8 mouse cellular contexts compared by ENCODE assay signal in the genomic region with DNA sequence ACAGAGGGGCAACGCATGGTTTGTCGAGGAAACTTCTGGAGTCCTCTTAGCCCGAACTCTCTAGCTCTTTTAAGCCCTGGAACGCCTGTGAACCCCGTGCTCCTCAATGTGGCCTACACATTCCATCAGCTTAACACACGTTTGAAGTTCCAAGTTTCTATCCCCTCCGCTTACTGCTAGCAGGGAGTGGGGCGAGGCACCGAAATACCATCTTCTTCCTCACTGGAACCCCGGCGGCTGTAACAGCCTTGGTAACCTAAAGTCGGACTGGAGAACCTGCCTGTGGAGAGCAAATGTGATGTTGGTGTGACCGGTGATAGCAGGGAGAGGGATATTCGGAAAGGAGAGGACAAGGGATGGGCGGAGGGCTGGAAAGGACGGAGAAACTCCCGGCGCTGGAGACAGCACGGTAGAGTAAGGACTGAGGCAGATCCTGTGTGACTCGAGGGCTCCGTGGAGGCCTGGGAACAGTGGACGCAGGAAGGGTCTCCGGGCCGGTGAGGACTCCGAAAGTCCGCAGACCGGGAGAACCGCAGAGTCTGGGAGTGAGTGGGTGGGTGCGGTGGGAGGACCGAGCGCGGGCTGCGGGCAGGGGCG. TPM values are rescaled to one million over a fixed set of nuclear protein-coding genes. Genes with fewer than 3 reads are reported as not detected.
A peak's percentile ranks its signal among the peaks of the same experiment; 100 is the strongest.
DNase-seq lines count a peak whose midpoint lies in the region; ATAC-seq lines count a peak whose summit lies in the region.

No protein-coding gene starts in this region.

- peak overlapping the region; percentile 44 for H3K4me3 ChIP-seq in hindbrain, embryonic 12.5 days
- peak overlapping the region; percentile 42 for H3K4me3 ChIP-seq in midbrain, embryonic 15.5 days

- H3K9me3 ChIP-seq in hindbrain, embryonic 12.5 days (replicated peaks) = no peaks in the 10 kb centered on the region
- no peaks in the 10 kb centered on the region for H3K9me3 ChIP-seq in midbrain, embryonic 15.5 days

- peaks cover 38% of the 10 kb centered on the region for H3K4me1 ChIP-seq in hindbrain, embryonic 12.5 days
- H3K4me1 ChIP-seq in midbrain, embryonic 15.5 days = peaks cover 44% of the 10 kb centered on the region

- under 1% methylated on average over 34 of the region's 34 CpGs for WGBS in hindbrain, embryonic 12.5 days
- WGBS in midbrain, embryonic 15.5 days = 1% methylated on average over 34 of the region's 34 CpGs

- peak overlapping the region; percentile 50 for H3K27ac ChIP-seq in hindbrain, embryonic 12.5 days
- H3K27ac ChIP-seq in midbrain, embryonic 15.5 days = 0 out of 2 replicates have a peak overlapping the region, but pooled peaks have one; percentile 6

- peaks cover 83% of the 10 kb centered on the region for H3K27me3 ChIP-seq in hindbrain, embryonic 12.5 days
- H3K27me3 ChIP-seq in midbrain, embryonic 15.5 days (replicated peaks) = peaks cover 85% of the 10 kb centered on the region

- no peaks in the 10 kb centered on the region for H3K36me3 ChIP-seq in hindbrain, embryonic 12.5 days
- H3K36me3 ChIP-seq in midbrain, embryonic 15.5 days (replicated peaks) = no peaks in the 10 kb centered on the region

- H3K9ac ChIP-seq in hindbrain, embryonic 12.5 days = peak overlapping the region; percentile 73
- no peak overlapping the region; the same call in 1 of the 2 replicates for H3K9ac ChIP-seq in midbrain, embryonic 15.5 days

- ATAC-seq in hindbrain, embryonic 12.5 days (ENCODE audit: low FRiP score) = peak; percentile 53
- peak; percentile 35 for ATAC-seq in midbrain, embryonic 15.5 days (replicated peaks)
- ATAC-seq in erythroblast, adult 5-6 weeks (replicated peaks; ENCODE audit: low FRiP score, poor library complexity, severe bottlenecking) = no peak

- peak overlapping the region; percentile 80 for H3K4me2 ChIP-seq in hindbrain, embryonic 12.5 days (replicated peaks)
- peak overlapping the region; percentile 73 for H3K4me2 ChIP-seq in midbrain, embryonic 15.5 days

- peak; percentile 9 for DNase-seq in kidney, adult 9 months
- no peak for DNase-seq in kidney, postnatal 4 days
- peak; percentile 43 for DNase-seq in ZHBTc4 (ENCODE audit: low read depth, low spot score)
- DNase-seq in spleen, adult 18-20 months = no peak
- DNase-seq in thymus, postnatal 10 days (ENCODE audit: low spot score in 2 of 2) = no peak

RNA-seq across cellular contexts. Expression of a gene that starts 0.5 kb away (rescaled TPM):
- 11.0 and 11.5 TPM in 2 replicates for polyA plus RNA-seq in hindbrain, embryonic 12.5 days (2016; fragmentation: Nextera tagmentation; extraction: Ambion mirVana)
- 1.6 and 1.7 TPM in 2 replicates for polyA plus RNA-seq in midbrain, embryonic 15.5 days (2015; fragmentation: Nextera tagmentation; extraction: Ambion mirVana)
- total RNA-seq in erythroblast, adult 5-6 weeks (2015; ENCODE audit: low replicate concordance) = 0.19 TPM in 1 of 2 replicates, not detected in the other
- total RNA-seq in erythroblast, adult 5-6 weeks (2017; ENCODE audit: low replicate concordance) = 0.09 TPM in 1 of 2 replicates, not detected in the other

Comparison
In these comparisons a context has a peak if more than half of its experiments do, and no peak if none do; other contexts are left out.
1. DNase-seq: peak in kidney, adult 9 months (single experiment) and ZHBTc4 (single experiment); none in kidney, postnatal 4 days (0 of 2), spleen, adult 18-20 months (0 of 2) and thymus, postnatal 10 days (0 of 2).